Comparison of ENCODE assay signal across 24 mouse cellular contexts in genomic region chr8:12314258-12314657, GRCm38 (mm10). TPM values are rescaled to one million over a fixed set of nuclear protein-coding genes. Genes with fewer than 3 reads are reported as not detected.
DNase-seq lines count a peak whose midpoint lies in the region; ATAC-seq and TF ChIP-seq lines count a peak whose summit lies in the region.
"Had no signal": no experiment of that assay in that cellular context is flagged by ENCODE, and none has a peak within 500 bp of the region (broad histone marks: within the 10 kb centered on the region; RNA-seq: fewer than 3 reads in every experiment).

No protein-coding gene starts in this region.

- no peak overlapping the region for H3K9ac ChIP-seq in kidney, embryonic 15.5 days
- no peak overlapping the region for H3K9ac ChIP-seq in kidney, postnatal 0 days (ENCODE audit: low read depth, low read length)
- H3K9ac ChIP-seq: embryonic facial prominence, embryonic 12.5 days; forebrain, embryonic 13.5 days; forebrain, embryonic 15.5 days had no signal

- H3K27me3 ChIP-seq in kidney, embryonic 15.5 days: peaks cover 63% of the 10 kb centered on the region
- peaks cover 13% of the 10 kb centered on the region; the same call in 1 of the 2 replicates for H3K27me3 ChIP-seq in kidney, postnatal 0 days (ENCODE audit: insufficient read depth, low read length)
- H3K27me3 ChIP-seq: forebrain, embryonic 15.5 days had no signal

- no peak for DNase-seq in kidney, postnatal 14 days
- DNase-seq in kidney, postnatal 0 days (ENCODE audit: low spot score): peak; percentile 34
- no peak for DNase-seq in kidney, adult 8-10 months
- peak; percentile 46 for DNase-seq in brain, embryonic 14.5 days (ENCODE audit: low read depth)
- DNase-seq in retina, embryonic 14.5 days (ENCODE audit: low spot score): peak; percentile 43
- no peak for DNase-seq in ovary, postnatal 36 days (ENCODE audit: low spot score)
- DNase-seq in layer of hippocampus, adult 9-11 months: no peak
- DNase-seq: adrenal gland, adult 2 months; adrenal gland, postnatal 10 days; adrenal gland, postnatal 25 days; cerebellum, adult 11-12 months; cerebellum, adult 2 months; cerebellum, adult 9-10 months; cerebellum, postnatal 10 days; cerebellum, postnatal 25 days had no signal

- WGBS in kidney, embryonic 15.5 days: 30% methylated on average over 11 of the region's 11 CpGs
- WGBS in kidney, postnatal 0 days: 28% methylated on average over 11 of the region's 11 CpGs

- no peak for TF ChIP-seq POLR2A in brain, embryonic 14.5 days (IDR thresholded peaks at IDR 0.05; ENCODE audit: borderline replicate concordance, extremely low read depth, insufficient read depth, insufficient read length, poor library complexity, severe bottlenecking)

- H3K27ac ChIP-seq in kidney, embryonic 15.5 days: no peak overlapping the region
- no peak overlapping the region for H3K27ac ChIP-seq in kidney, postnatal 0 days
- H3K27ac ChIP-seq: embryonic facial prominence, embryonic 10.5 days; embryonic facial prominence, embryonic 12.5 days; forebrain, embryonic 13.5 days; forebrain, embryonic 15.5 days had no signal

- H3K4me1 ChIP-seq in kidney, embryonic 15.5 days: peaks cover 27% of the 10 kb centered on the region
- no peaks in the 10 kb centered on the region for H3K4me1 ChIP-seq in kidney, postnatal 0 days (replicated peaks; ENCODE audit: insufficient read depth, low read length)
- H3K4me1 ChIP-seq: embryonic facial prominence, embryonic 12.5 days had no signal

- TF ChIP-seq CTCF in kidney, postnatal 0 days (IDR thresholded peaks at IDR 0.05; ENCODE audit: low read depth): no peak
- TF ChIP-seq CTCF in brain, embryonic 14.5 days (IDR thresholded peaks at IDR 0.05; ENCODE audit: borderline replicate concordance, extremely low read depth, insufficient read depth, insufficient read length): no peak

- H3K4me3 ChIP-seq in kidney, embryonic 15.5 days (replicated peaks): no peak overlapping the region
- H3K4me3 ChIP-seq in kidney, postnatal 0 days (replicated peaks; ENCODE audit: low read depth, low read length): no peak overlapping the region
- H3K4me3 ChIP-seq: embryonic facial prominence, embryonic 10.5 days; embryonic facial prominence, embryonic 12.5 days; forebrain, embryonic 13.5 days; forebrain, embryonic 15.5 days had no signal

- H3K36me3 ChIP-seq in kidney, embryonic 15.5 days: no peaks in the 10 kb centered on the region
- no peaks in the 10 kb centered on the region for H3K36me3 ChIP-seq in kidney, postnatal 0 days (ENCODE audit: insufficient read depth, low read length)
- H3K36me3 ChIP-seq: embryonic facial prominence, embryonic 10.5 days; embryonic facial prominence, embryonic 12.5 days; forebrain, embryonic 15.5 days had no signal

- peak; percentile 75 for ATAC-seq in kidney, embryonic 15.5 days (replicated peaks; ENCODE audit: low FRiP score)
- ATAC-seq in kidney, postnatal 0 days (replicated peaks; ENCODE audit: low FRiP score, low read depth): peak; percentile 57; the same call in 1 of the 2 replicates
- ATAC-seq: forebrain, embryonic 15.5 days had no signal

- 0 out of 2 replicates have a peak overlapping the region, but pooled peaks have one; percentile 25 for H3K4me2 ChIP-seq in kidney, embryonic 15.5 days
- H3K4me2 ChIP-seq in kidney, postnatal 0 days (ENCODE audit: low read length): no peak overlapping the region
- H3K4me2 ChIP-seq: embryonic facial prominence, embryonic 12.5 days; forebrain, embryonic 13.5 days; forebrain, embryonic 15.5 days had no signal

- no peaks in the 10 kb centered on the region for H3K9me3 ChIP-seq in kidney, embryonic 15.5 days (replicated peaks)
- H3K9me3 ChIP-seq in kidney, postnatal 0 days (replicated peaks; ENCODE audit: low read length): no peaks in the 10 kb centered on the region
- H3K9me3 ChIP-seq: embryonic facial prominence, embryonic 10.5 days; embryonic facial prominence, embryonic 12.5 days; forebrain, embryonic 15.5 days had no signal

RNA-seq across cellular contexts. Expression of gene A230072I06Rik, which starts 35.6 kb away (rescaled TPM):
- not detected in 2 replicates for polyA plus RNA-seq in kidney, embryonic 15.5 days (2015; fragmentation: Nextera tagmentation; extraction: Ambion mirVana)
- not detected in 2 replicates for polyA plus RNA-seq in kidney, postnatal 0 days (2015; fragmentation: Nextera tagmentation; extraction: Ambion mirVana)
- polyA plus RNA-seq in brain, embryonic 14.5 days (2012; rRNA removed): 0.11 and 0.29 TPM in 2 replicates
- polyA plus RNA-seq: adrenal gland, adult 2 months; C2C12; cerebellum, adult 2 months; cortical plate, adult 2 months; embryonic facial prominence, embryonic 10.5 days; embryonic facial prominence, embryonic 12.5 days; embryonic facial prominence, embryonic 14.5 days; forebrain, embryonic 11.5 days had no signal

Comparison
In these comparisons a context has a peak if more than half of its experiments do, and no peak if none do; other contexts are left out.
1. DNase-seq: peak in kidney, postnatal 0 days (single experiment), brain, embryonic 14.5 days (single experiment) and retina, embryonic 14.5 days (single experiment); none in kidney, postnatal 14 days (single experiment), kidney, adult 8-10 months (0 of 2), ovary, postnatal 36 days (single experiment) and layer of hippocampus, adult 9-11 months (single experiment).